Mouse (Mus musculus): ENCODE measurements at regions not wholly inside any gene's neighbourhood (a gene's known extent, or its start where the extent isn't known, plus 50 kb on each side); places are given as distances from the start of the nearest gene placed in this dataset.

DNA sequence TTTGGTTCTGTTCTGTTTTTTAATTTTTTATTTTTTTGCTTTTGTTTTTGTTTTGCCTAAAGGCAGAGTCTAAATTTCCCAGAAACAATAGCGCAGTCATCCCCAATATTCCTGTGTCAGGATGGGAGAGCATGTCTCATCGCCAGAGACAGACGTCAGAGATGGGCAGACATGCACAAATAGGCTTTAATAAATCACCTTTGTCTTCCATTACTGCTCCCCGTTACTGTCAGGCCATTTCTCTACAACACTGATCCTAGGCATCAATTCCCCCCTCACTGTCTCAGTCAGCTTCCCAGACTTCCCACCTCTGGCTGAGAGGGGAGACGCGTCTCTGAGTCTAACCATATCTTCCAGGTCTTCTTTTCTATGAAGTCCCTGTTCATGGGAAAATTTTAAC is 177.4 kb upstream of the Rfx3 start:
- TF ChIP-seq CTCF (IDR thresholded peaks at IDR 0.05; ENCODE audit: borderline replicate concordance, control insufficient read depth, extremely low read depth, insufficient read depth, low read length, poor library complexity) (no peak), POLR2A (IDR thresholded peaks at IDR 0.05; ENCODE audit: control insufficient read depth, extremely low read depth, insufficient read depth, low read length, poor library complexity) (no peak)

All from thymus, adult 2 months (tissue).